Mouse (Mus musculus) NIH3T3 (cell line): ENCODE measurements around the gene Ints11.

Source experiments
- DNase-seq: peaks from one replicate; pipeline ENCODE4 v3.0.0-alpha.2; 2012; ENCODE audit warnings: low read depth

Ints11 gene

DNA sequence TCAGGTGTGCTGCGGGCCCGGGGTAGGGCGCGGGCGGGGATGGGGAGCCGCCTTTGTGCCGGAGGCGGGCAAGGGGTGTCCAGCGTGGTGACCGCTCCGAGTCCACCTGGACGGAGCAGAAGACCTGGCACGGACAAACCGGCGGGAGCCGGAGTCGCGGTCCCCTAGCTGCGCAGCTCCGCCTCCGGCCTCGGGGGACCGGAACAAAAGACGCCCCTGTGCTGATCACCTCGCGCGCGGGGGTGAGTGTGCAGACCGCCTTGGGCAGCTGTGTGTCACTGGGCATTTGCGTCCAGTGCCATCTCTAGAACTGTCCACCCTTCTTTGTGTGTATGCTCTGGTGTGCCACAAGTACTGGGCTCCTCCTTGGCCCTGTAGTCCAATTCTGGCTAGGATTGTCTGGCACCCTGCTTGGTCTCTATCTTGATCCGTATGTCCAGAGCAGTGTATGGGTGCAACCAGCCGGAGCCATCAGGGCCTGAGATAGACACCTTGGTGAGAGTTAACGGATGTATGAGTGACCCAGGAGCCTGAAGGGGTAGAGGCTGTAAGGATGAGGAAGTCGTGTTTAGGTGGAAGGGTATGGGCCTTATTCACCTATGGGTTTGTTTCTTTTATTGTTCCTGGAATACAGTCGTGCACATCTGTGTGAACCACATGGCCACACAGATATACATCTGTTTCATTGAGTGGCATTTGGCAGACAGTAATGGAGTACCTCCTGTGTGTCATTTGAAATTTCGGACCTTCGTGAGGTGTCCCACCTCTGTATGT, 23.3 kb downstream of the Ints11 start:
- DNase-seq: no peak

DNA sequence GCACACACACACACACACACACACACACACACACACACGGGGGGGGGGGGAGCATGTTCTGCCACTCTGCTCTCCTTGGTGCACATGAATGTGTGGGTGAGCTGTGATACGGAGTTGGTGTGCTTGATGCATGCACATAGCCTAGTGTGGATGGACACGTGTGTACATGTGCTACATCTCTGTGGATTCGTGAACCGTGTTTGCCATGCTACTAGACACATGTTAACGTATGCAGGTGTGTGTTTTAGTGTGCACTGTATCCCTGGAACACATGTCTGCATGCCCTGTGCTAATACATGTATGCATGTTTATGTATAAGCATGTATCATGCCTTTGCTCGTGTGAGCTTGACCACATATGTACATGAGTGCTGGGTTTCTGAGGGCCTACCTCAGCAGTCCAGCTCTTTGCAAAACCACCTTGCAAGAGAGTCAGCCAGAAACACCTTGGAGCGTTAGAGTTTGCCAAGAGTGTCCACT, 23.9 kb downstream of the Ints11 start:
- no peak for DNase-seq

DNA sequence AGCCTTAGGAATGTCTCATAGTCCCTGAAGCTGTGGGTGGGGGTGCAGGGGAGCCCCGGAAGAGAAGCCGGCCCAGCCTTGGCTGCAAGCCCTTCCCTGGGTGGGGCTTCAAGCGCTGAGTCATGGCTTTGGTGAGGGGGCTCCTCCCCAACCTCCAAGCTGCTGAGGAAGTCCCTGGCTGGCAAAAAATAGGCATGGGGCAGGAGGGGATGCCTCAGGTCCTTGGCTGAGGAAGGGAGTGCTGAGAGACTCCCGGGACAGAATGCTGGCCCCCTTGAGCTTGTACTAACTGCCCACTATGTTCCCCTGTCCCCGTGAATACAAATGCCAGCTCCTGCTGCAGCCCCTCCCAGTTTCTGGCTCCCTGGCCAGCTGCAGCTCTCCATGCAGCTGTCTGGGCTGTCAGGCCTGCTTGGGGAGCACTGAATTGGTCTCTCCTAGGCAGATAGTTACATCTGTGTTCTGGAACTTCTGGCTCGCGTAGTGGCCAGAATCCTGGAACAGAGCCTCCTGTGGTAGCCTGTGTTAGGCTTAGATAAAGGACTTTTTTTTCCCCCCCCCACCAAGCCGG, 25.1 kb downstream of the Ints11 start:
- peak; percentile 87 for DNase-seq

DNA sequence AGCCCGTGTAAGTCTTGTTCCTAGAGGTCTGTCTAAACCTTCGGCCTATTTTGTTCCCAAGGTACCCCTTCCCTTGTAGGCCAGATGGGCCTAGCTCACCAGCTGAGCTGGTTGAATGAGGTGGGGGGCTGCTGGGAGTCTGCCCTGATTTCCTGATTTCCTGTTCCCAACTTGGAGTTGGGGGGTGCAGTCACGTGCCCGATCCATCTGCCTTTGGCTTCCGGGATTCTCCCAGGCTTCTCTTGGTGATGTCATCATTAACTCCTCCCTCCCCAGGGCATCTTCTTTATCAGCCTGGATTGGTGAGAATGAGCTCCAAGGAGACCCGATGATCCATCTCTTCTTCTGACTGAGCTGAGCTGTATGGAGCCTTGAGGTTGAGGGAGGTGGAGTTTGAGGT, 25.9 kb downstream of the Ints11 start:
- peak; percentile 48 for DNase-seq

DNA sequence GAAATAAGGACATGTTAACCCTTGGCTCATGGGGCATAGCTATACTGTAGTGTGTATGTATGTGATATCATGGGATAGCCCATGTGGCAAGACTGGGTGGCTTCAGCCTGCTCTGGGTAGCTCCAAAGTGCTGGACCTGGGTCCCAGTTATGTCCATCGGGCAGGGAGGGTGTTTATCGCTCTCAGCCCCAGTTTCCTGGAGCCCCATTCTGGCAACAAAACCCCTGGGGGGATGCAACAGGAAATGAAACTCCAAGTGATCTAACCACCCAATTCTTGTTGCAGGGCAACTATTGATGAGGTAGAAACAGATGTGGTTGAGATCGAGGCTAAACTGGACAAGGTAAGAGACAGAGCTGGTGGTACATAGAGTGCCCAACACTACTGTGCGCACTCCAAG, 26.5 kb downstream of the Ints11 start:
- no peak for DNase-seq

DNA sequence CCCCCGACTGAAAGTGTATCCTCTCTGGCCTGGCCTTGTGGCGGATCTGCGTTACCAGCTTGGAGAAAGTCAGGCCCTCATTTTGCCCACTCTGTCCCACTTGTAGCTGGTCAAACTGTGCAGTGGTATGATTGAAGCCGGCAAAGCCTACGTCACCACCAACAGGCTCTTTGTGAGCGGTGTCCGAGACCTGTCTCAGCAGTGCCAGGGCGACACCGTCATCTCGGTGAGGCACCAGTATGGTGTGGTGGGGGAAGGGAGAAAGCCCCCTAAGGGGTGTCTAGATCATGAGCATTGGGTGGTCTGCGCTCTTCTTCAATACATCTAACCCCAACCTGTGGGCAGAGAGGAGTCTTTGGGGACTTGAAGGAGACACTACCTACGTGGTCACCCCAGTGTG, 27.1 kb downstream of the Ints11 start:
- DNase-seq: no peak

DNA sequence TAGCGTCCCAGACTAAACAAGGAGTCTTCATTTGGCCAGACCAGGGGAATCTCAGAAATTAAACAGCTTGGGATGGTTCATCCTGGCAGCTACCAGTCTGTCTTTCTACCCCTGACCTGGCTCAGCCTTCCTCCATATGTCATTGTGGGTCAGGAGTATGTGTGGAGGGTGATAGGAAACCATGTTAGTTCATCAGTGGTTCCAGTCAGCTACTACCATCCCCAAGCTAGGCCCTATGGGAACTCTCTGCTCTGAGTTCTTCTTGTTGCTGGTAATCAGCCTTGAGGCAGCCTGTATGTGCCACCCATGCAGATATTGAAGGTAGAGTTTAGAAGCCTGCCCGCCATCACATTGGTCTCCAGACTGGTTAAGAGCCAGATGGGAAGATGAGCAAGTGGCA, 29.0 kb downstream of the Ints11 start:
- no peak for DNase-seq

DNA sequence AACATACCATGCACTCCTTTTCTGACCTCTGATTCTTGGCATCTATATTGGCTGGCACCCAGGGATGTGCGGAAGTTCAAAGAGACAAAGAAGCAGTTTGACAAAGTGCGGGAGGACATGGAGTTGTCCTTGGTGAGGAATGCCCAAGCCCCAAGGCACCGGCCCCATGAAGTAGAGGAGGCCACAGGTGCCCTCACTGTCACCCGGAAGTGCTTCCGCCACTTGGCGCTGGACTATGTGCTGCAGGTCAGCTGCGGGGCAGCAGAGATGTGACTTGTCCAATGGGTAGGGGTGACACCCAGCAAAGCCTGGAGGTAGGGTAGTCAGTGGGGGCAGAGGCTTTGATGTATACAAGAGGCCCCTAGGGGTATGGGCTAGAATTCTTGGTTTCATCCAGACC, 30.0 kb downstream of the Ints11 start:
- no peak for DNase-seq

DNA sequence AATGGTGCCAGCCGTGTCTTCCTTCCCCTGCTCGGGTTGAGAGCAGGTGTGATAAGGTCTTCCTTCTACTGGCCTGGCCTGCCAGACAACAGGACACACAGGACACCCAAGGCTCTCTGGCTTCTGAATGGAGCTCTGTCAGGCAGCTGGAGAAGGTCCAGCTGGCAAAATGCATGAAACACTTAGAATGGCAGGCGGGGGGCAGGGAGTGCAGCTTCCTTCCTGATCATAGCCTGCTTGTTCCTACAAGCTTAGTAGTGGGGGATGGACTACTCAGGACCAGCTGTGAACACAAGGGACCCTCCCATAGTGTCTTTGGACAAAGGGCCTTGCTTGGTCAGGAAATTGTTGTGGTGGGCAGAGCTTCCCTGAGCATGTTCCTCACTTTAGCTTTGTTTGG, 31.9 kb downstream of the Ints11 start:
- no peak for DNase-seq

DNA sequence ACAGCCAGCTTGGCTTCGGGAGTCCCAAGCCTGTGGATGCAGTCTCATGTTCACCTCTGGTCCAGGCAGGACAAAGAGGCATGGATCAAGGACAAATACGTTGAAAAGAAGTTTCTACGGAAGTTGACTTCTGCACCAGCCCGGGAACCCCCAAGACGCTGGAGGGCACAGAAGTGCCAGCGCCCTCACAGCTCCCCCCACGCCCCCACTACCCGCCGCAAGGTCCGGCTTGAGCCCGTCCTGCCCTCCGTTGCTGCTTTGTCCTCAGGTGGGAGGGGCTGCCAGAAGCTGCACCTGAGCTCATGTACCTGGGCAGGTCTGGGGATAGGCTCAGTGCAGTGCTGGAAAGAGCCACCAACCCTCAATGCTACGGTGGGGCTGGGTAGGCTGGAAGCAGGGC, 33.9 kb downstream of the Ints11 start:
- no peak for DNase-seq

DNA sequence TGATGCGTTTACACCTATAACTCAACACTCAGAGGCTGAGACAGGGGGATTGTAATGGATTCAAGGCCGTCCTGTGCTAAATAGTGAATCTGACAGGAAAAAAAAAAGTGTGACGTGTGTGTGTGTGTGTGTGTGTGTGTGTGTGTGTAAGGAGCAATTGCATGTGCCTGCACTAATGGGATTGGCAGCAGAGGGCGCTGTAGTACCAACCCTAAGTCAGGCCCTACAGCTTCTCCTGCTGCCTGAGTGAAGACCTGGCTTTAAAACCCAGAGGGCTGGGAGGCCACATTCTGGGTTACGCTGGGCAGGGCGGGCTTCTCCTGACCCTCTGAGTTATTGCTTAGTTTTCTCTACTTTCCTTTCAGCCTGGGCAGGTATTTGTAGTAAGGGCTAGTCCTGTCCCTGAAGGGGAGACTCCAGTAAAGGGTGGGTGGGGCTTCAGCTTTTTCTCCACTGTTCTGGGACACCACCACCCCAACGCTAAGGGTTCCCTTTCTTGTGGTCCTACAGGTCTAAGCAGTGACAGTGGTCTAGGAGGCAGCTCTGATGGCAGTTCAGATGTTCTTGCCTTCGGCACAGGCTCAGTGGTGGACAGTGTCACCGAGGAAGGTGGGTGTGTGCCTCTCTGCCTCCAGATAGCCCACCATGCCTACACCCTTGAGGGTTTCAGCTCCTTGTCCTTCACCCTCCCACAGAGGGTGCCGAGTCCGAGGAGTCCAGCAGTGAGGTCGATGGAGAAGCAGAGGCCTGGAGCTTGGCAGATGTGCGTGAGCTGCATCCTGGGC, 35.2 kb downstream of the Ints11 start:
- DNase-seq: peak; percentile 60

DNA sequence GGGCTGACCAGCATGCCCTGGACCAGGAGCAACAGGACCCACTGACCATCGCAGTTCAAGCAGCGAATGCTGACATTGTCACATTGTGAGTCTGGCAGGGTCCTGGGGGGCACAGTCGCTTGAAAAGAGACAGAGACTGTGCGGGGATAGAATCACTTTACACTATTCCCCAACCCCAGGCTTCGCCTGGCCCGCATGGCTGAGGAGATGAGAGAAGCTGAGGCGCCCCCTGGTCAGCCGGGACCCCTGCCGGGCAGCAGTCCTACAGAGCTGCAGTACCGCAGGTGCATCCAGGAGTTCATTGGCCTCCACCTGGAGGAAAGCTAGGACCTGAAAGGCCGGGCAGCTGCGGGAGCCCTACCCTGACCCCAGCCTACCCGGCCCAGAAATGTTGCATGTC, 36.3 kb downstream of the Ints11 start:
- no peak for DNase-seq

DNA sequence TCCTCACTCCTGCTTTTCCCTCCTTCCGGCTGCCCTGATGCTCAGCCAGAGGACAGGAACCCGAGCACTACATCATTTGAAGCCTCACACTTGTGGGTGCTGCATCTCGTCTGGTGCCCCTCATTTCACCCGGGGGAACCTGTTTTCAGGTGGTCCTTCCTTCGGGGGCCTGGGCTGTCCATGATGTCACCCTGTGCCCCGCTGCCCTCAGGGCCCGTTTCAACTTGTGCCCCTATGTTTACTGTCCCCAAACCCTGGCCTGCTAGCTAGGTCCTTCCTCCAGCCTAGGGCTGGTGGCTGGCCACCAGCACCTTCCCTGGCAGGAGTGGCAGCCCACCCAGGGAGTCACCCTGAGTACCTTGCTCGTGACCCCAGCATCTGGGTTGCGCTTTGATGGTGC, 36.8 kb downstream of the Ints11 start:
- DNase-seq: no peak

DNA sequence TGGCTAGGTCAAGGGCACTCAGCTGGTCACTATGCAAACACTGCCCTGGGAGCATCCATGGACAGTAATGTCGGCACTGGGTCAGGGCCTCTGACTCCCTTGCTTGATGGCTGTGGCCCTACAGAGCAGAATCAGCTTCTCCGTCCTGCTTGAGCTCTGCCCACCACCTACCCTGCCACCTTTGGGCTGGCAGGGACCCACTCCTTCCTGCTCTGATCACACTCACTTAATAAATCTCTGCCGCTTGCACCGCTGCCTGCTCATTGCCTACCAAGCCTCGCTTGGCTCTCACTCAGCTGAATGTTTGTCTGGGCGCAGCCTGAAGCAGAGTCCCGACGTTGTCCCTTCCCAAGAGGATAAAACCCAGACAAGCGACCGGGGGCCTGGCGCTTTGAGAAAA, 37.7 kb downstream of the Ints11 start:
- DNase-seq: no peak

DNA sequence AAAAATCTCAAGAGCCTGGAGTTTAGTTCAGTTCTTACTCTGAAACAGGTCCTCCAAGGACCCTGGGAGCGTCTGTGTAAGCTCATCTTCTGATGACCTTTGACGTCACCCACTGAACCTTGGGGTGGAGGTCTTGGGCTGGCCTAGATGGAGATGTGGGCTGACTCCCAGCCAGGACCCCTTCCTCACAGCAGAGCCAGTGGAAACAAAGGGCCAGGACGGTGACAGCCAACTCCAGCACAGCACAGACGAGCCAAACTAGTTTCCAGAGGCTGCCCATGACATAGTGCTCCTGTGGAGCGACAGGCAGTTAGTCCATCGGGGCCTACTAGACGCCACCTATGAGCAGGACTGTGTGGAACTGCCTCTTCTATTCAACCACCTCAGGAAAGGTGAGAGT, 38.9 kb downstream of the Ints11 start:
- no peak for DNase-seq

DNA sequence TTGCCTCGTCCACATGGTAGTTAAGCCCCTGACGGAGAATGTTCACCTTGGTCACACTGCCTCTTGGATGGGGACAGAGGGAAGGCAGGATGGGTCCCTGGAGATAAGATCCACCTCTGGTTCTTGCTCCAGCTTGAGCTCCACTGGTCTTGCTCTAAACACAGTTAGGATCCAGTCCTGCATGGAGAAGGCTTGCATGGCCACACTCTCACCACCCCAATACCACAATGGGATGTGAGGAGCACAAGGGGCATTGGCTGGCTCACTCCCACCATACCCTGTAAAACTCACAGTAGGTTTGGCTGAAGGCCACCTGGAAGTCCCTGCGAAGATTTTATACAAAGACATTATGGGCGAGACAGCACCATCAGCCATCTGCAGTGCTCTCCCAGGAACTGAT, 39.4 kb downstream of the Ints11 start:
- no peak for DNase-seq

DNA sequence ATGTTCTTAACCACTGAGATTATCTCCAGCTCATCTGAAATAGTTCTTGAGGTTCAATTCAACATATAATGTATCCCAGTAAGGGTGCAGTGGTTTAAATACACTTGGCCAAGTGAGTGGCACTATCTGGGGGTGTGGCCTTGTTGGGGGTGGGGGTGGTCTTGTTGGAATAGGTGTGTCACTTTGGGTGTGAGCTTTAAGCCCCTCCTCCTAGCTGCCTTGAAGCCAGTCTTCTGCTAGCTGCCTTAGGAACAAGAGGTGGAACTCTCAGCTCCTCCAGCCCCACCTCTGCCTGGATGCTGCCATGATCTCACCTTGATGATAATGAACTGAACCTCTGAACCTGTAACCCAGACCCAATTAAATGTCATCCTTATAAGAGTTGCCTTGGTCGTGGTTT, 62.7 kb downstream of the Ints11 start:
- no peak for DNase-seq
